Mouse (Mus musculus) erythroblast, adult 5-6 weeks (primary cell): ENCODE measurements around the gene Naglu. TPM values are rescaled to one million over a fixed set of nuclear protein-coding genes. Genes with fewer than 3 reads are reported as not detected.

ENCODE experiments used
- ATAC-seq: replicated peaks from 2 replicates; pipeline ENCODE4 v1.8.0; 2016; ENCODE audit warnings: moderate number of reproducible peaks, mild to moderate bottlenecking, moderate TSS enrichment, inconsistent platforms; ENCODE audit not compliant: poor library complexity, low FRiP score, severe bottlenecking
- total RNA-seq, 2 experiments: library from RNA; stranded (forward) in 1 of 2; stranded (reverse) in 1 of 2; fragments of 150-400 nt in 1 of 2; fragments of 200-764, 138-1000 nt in 1 of 2; gene quantifications; 2 replicates each; pipeline versions ENCODE4 v1.2.3 to v1.2.4; 2015 to 2017; ENCODE audit warnings: low replicate concordance in 2 of 2

Gene Naglu
- total RNA-seq, 2 experiments from 2014 or later = 2.0 to 3.7 TPM

DNA sequence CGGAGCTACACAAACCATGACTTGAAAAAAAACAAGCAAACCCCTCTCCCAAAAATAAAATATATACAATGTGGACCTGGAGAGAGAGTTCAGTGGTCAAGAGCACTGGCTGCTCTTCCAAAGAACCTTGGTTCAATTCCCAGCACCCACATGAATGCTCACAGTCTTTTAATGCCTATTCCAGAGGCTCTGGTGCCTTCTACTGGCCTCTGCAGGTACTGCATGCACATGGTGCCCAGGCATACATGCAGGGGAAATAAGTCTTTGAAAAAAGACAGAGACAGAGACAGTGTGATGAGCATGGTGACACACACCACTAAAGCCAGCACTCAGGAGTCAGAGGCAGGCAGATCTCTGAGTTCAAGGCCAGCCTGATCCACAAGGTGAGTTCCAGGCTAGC is 15.8 kb upstream of the Naglu start:
- no peak for ATAC-seq

- no peak for ATAC-seq
Measured at GRCm38 (mm10) chr11:101055418-101055817, 14.4 kb upstream of the Naglu start.

DNA sequence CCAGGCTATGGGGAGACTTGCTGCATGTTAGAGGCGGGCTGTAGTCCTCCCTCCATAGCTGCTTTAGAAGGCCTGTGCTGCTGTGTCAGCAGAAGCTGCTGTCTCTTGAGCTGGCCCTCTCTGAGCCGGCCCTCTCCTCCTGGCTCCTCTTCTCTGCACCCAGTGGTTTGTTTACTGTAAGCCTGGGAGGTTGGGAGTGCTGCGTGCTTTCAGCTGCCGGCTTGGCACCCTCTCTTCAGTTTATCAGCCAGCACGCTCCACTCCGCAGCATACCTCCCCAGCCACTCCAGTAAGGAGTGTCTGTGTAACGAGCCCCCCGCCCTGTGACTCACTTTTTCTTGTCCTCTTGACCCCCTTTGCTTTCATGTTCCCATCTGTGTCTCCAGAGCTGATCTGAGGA is 12.9 kb upstream of the Naglu start:
- no peak for ATAC-seq

DNA sequence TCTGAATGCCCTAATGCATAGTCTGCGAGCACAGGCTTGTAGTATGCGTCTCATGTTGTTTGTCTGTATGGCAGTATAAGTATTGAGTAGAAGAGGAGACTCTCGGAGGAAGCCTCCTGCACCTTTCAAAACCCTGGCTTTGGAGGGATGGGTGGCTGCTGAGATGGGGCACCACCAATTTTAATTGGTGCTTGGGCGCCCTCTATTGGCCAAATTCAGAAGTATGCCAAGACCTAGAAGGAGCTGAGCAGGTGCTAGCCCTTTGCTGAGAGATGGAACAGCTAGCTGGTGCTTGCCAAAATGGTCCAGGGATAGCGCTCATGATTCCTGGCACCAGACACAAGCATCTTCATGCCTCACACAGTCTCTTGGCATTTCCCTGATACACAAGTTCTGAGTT is 12.0 kb upstream of the Naglu start:
- peak; percentile 70 for ATAC-seq

- ATAC-seq = no peak
Measured at GRCm38 (mm10) chr11:101058726-101059125, 11.1 kb upstream of the Naglu start.

DNA sequence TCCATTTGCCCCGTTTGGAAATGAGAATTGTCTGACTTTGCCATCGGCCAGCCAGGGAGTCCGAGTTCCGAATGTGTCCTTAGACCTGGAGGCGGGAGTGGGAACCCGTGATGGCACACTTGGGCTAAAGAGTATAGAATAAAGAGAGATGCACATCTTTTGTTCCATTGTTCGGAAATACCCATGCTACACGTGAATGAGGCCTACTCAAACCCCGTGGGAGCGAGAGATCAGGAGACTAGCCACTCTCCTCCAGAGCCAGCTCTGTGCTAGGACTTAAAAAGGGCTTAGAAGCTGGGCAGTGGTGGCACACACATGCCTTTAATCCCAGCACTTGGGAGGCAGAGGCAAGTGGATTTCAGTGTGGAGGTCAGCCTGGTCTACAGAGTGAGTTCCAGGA is 10.3 kb upstream of the Naglu start:
- no peak for ATAC-seq

DNA sequence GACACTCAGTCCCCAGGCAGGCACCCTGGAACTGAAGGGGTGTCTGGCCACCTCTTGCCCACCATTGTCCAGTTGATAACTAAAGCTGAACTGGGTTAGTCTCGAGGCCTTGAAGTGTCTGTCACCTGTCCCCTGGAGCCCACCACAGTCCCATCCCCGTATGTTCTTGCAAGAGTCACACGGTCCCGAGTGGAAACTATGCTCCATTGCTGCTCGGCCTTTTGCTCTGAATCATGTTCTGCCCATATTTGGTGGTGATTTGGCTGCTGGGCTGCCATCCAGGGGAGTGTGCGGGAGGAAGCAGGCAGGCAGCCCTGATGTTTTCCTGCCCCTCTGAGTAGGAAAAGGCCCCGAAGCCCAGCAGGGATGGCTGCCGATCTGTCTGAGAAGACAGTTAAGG is 9.7 kb upstream of the Naglu start:
- ATAC-seq = no peak

- no peak for ATAC-seq
Measured at GRCm38 (mm10) chr11:101061049-101061448, 8.8 kb upstream of the Naglu start.

- no peak for ATAC-seq
Measured at GRCm38 (mm10) chr11:101062165-101062884, 7.5 kb upstream of the Naglu start.

DNA sequence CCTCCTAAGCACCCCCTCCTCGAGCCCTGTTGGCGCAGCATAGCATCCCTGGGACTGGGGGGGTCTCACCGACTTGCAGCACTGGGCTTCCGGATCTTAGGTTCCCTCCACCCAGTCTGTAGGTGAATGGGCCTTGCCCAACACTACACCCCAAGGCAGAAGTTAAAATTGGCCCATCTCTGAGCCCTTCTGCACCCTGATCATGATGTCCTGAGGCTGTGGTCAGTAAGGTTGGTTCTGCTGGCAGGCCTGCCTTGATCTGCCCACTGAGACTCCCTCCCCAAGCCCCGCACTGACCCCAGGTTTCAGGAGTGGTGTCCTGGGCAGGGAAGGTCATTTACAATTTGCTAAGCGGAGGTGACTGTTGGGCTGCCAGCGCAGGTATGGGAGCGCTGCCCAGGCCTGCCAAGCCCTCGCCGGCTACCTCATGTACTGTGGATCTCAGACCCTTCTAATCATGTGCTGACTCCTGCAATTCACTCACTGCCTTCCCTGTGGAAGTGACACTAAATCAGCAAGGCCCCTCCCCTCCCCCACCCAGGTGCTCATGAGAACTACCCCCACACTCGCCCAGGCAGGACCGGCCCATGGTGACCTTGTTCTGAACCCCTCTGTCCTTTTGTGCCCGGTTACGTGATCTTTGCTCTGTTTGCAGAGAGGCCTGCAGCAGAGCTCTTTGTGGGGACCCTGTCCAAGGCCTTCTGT is 6.7 kb upstream of the Naglu start:
- peak; percentile 6; the same call in 1 of the 2 replicates for ATAC-seq

DNA sequence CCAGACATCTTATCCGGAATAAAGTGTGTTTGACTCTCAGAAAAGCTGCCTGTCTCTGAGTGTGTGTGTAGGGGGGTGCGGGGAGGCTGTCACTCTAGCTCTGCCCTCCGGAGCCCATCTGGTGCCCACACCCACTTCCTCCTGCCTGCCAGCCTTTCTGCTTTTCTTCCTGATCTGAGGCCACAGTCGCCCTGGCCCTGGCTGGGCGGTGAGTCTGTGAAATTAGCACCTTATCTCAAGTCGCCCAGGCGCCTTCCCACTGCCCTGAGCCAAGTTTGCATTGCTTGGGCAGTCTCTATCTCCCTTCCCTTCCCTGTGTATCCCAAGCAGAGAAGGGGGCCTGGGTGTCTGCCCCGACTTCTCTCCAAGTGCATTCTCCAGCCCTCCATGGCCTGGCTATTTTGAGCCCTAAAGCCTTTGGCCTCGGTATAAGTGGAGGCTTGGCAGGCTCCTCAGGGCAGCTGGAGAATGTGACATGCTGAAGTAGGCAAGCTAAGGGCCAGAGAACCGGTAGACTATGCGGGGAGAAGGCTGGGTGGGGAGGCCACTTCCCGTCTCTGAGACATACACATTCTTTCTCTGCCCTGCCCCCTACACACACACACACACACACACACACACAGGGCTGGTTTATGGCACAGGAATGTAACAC is 6.0 kb upstream of the Naglu start:
- ATAC-seq = peak; percentile 89

- ATAC-seq = no peak
Measured at GRCm38 (mm10) chr11:101064462-101064861, 5.3 kb upstream of the Naglu start.

GRCm38 (mm10) chr11:101065002-101065401 is 4.8 kb upstream of the Naglu start:
- no peak for ATAC-seq

DNA sequence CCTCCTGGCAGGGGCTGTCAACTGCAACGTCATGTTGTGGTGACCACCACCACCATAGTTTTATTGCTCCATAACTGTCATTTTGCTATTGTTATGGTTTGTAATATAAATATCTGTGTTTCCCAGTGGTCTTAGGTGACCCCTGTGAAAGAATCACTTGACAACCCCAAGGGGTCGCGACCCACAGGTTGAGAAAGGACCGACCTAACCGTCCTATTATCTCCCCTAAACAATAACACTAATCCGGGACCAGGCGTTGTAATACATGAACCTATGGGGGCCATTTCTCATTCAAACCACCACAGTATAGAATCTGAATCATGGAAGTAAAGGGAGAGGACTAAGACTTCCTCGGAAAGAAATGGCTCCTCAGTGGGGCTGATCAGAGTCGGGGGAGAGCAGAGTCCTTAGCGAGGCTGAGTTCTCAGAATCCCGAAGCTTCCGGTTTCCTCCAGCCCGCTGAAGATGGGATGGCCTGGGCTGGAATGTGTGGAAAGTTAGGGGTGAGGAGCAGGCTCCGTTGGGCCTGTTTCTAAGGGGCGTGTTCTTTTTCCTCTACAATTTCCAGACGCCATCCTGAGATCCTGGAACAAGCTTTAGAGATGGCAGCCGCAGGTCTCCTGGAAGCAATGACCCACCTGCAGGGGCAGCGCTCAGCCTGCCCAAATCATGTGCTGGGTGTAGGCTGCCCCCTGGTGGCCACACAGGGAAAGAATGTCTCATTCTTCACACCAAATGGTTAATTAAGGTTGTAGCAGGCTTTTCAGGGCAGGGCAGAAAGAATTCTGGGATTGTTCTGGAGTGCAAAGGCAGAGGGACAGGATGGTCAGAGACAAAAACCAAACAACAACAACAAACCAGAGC is 3.0 kb upstream of the Naglu start:
- ATAC-seq = peak; percentile 40

- peak; percentile 41 for ATAC-seq
Measured at GRCm38 (mm10) chr11:101070189-101070527, 346 bp downstream of the Naglu start.

- ATAC-seq = no peak
Measured at GRCm38 (mm10) chr11:101070987-101071386, 1.2 kb downstream of the Naglu start.

DNA sequence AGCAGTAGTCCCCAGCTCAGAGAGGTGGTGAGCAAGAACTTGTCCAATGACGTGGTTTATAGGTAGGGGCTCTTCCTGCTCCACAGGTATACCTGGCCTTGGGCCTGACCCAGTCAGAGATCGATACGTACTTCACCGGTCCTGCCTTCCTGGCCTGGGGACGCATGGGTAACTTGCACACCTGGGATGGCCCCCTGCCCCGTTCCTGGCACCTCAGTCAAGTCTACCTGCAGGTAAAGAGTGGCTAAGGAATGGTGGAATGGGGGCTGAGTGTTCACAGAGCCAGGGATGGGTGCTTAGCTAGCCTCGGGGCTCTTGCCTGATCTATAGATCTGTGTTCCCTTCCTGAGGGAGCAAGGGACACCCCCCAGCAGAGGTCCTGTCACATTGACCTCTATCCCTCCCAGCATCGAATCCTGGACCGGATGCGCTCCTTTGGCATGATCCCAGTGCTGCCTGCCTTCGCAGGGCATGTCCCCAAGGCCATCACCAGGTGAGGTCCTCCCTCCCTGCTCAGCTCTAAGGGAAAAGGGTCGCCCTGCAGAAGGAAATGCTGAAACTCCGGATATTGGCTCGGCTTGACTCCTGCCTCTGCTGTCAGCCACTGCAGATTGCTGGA is 2.1 kb downstream of the Naglu start:
- no peak for ATAC-seq

DNA sequence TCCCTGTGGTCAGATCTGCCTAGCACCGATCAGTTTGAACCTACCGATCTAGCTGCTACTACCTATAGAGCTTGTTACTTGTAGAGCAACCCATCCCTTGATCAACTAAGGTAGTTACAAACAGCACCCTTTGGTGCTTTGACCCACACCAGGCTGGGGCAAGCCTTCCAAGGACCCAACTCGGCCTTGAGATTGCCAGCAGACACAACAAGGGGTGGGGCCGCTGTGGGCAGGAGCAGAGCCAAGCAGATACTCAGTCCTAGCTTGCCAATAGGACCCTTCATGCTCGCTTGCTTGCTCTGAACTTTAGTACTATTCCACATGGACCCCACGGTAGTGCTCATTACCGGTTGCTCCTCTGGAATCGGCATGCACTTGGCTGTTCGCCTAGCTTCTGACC is 8.3 kb downstream of the Naglu start, which contains the start of gene Hsd17b1:
Gene Hsd17b1 (plus strand): TSS at position 291 of the 400 bp plus-strand sequence.
- ATAC-seq = no peak

DNA sequence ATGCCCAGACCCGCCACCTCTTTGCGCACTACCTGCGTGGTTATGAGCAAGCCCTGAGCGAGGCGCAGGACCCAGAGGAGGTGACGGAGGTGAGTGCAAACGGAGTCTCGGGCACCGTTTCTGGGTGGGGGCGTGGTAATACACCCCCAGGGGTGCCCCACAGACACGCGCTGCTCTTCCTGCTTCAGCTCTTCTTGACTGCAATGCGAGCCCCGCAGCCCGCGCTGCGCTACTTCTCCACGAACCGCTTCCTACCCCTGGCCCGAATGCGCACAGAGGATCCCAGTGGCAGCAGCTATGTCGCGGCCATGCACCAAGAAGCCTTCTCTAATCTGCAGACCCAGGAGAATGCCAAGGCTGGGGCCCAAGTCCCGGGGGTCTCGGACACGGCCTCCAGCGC is 9.9 kb downstream of the Naglu start:
- ATAC-seq = no peak

DNA sequence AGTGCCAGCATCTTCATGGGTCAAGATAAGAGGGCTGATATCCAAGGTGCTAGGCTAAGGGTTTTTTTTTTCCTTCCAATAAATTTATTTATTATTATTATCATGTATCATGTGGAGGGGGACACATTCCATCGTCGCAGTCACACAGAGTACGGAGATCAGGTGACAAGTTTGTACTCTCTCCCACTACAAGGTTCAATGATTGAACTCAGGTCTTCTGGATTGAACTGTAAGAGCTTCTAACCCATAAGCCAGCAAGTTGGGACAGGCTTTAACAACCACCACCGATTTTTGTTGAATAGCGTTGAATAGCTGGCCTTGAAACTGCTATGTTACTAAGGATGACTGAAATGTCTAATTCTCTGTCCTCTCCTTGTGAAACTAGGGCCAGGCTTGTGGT is 10.6 kb downstream of the Naglu start:
- ATAC-seq = no peak
